Mouse (Mus musculus): ENCODE data around the gene 2210408I21Rik.

2210408I21Rik gene

GRCm38 (mm10) chr13:77478425-77479119 is 343.2 kb downstream of the 2210408I21Rik start:
- no peak for DNase-seq (ENCODE audit: low read depth, low spot score)

GRCm38 (mm10) chr13:77489938-77490651 is 354.8 kb downstream of the 2210408I21Rik start:
- DNase-seq (ENCODE audit: low read depth, low spot score): no peak

DNA sequence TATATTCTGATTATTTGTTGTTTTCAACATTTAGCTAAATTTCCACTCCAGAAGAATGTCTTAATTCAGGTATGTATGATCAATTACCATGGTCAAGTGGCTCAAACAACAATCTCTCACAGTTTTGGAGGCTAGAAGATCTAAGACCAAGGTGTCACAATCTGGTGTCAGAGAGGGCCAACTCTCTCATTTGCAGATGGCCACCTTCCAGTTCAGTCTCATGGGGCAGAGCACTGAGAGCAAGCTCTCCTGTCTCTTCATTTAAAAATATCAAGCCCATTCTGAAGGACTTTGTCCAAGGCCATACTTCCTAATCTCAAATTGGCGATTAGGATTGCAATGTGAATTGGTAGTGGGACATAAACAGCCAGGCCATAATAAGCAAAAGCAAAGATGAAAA is 378.7 kb downstream of the 2210408I21Rik start:
- DNase-seq (ENCODE audit: low read depth, low spot score): no peak

GRCm38 (mm10) chr13:77528960-77529699 is 393.8 kb downstream of the 2210408I21Rik start:
- DNase-seq (ENCODE audit: low read depth, low spot score): no peak

- no peak for DNase-seq (ENCODE audit: low read depth, low spot score)
These were observed 394.4 kb downstream of the 2210408I21Rik start for GRCm38 (mm10) chr13:77529760-77530159.

- no peak for DNase-seq (ENCODE audit: low read depth, low spot score)
These were observed 402.1 kb downstream of the 2210408I21Rik start for GRCm38 (mm10) chr13:77537466-77537865.

- DNase-seq (ENCODE audit: low read depth, low spot score): no peak
These were observed 412.4 kb downstream of the 2210408I21Rik start for GRCm38 (mm10) chr13:77547486-77548385.

GRCm38 (mm10) chr13:77548386-77548695 is 413.0 kb downstream of the 2210408I21Rik start:
- DNase-seq (ENCODE audit: low read depth, low spot score): no peak

DNA sequence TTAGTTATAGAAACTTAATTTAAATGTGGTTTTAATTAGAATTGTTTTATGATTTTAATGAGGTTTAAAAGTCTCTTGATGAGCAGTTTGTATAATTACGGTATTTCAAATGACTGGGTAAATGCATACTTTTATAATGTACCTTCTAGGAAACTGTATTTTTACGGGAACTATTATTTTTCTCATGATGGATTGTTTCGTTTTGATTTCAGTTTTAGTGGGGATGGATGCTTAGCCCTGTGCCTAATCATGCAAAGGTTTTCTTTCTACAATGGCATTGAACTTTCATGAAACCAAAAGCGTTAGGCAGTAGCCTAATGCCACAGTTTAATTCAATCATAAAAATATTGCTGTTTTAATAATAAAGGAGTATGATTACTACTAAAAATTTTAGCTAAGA is 413.4 kb downstream of the 2210408I21Rik start:
- DNase-seq (ENCODE audit: low read depth, low spot score): no peak

DNA sequence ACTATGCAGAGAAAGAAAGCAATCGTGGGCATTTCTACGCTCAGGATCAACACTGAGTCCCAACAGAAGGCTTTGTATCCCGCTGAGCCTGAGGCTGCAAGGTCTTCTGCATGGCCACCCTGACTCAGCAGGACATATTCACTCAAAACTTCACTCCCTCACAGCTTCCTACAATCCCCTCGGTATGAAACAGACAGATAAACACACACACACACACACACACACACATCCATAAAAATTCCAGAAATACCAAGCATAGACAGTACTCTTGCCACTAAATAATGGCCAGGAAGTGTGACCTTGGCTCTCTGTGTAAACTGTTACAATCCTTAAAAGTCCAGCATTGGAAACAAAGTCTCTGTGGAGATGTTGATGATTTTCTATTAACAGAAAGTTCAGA is 458.7 kb downstream of the 2210408I21Rik start:
- DNase-seq (ENCODE audit: low read depth, low spot score): no peak

DNA sequence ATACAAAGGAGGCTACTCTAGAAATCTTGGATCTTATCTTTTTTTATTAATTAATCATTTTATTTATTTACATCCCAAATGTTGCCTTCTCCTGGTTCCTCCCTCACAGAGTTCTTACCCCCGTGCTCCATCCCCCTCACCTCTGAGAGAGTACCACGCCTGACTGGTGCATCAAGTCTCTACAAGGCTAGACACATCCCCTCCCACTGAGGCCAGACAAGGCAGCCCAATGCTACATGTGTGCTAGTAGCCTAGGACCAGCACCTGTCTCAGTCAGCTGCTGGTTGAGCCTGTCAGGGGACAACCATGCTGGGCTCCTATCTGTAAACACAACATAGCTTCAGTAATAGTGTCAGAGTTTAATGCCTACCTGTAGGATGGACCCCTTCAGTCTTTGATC is 480.0 kb downstream of the 2210408I21Rik start:
- no peak for DNase-seq (ENCODE audit: low read depth, low spot score)
